ENCODE assay signal across 8 mouse cellular contexts in the genomic region with DNA sequence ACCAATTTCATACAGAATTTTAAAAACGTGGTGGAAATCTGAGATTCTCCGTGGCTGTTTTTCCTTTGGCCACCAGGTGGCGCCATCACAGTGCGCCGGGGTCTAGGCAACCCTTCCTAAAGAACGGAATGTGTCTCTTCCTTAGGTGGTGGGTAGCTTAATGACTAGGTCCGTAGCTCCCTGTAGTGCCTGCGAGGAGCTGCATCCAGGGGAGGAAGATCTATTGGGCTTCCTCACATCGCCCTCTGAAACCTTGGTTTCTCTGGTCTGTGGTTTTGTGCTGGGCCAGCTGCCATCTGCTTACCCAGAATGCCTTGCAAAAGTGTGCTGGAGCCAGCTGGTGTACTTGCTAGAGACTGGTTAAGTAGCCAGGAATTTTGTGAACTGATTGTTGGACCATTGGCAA.
DNase-seq lines count a peak whose midpoint lies in the region; ATAC-seq lines count a peak whose summit lies in the region.

No protein-coding gene starts in this region.

- H3K27me3 ChIP-seq in hindbrain, embryonic 11.5 days (ENCODE audit: control insufficient read depth, insufficient read depth, low read length), result no peaks in the 10 kb centered on the region
- H3K27me3 ChIP-seq in lung, embryonic 16.5 days (ENCODE audit: control insufficient read depth, insufficient read depth, low read depth, low read length), result no peaks in the 10 kb centered on the region

- H3K36me3 ChIP-seq in hindbrain, embryonic 11.5 days (ENCODE audit: control insufficient read depth, insufficient read depth, low read length), result no peaks in the 10 kb centered on the region
- no peaks in the 10 kb centered on the region for H3K36me3 ChIP-seq in lung, embryonic 16.5 days (ENCODE audit: control insufficient read depth, insufficient read depth, low read length)

- ATAC-seq in hindbrain, embryonic 11.5 days (ENCODE audit: low FRiP score), result peak; percentile 75; the same call in 1 of the 2 replicates
- ATAC-seq in lung, embryonic 16.5 days (ENCODE audit: low read depth), result peak; percentile 62; the same call in 1 of the 2 replicates
- no peak for ATAC-seq in monocyte, adult 5-6 weeks (replicated peaks; ENCODE audit: insufficient number of reproducible peaks, low FRiP score, low TSS enrichment, poor library complexity, severe bottlenecking)

- no peak overlapping the region for H3K4me2 ChIP-seq in hindbrain, embryonic 11.5 days (replicated peaks; ENCODE audit: low read depth, low read length)
- peak overlapping the region; percentile 49 for H3K4me2 ChIP-seq in lung, embryonic 16.5 days (ENCODE audit: low read depth, low read length)

- no peak overlapping the region for H3K9ac ChIP-seq in hindbrain, embryonic 11.5 days (ENCODE audit: low read depth, low read length)
- peak overlapping the region; percentile 53; the same call in 1 of the 2 replicates for H3K9ac ChIP-seq in lung, embryonic 16.5 days (ENCODE audit: low read length)

- no peak overlapping the region for H3K4me3 ChIP-seq in hindbrain, embryonic 11.5 days (ENCODE audit: low read depth, low read length)
- H3K4me3 ChIP-seq in lung, embryonic 16.5 days (ENCODE audit: low read length), result peak overlapping the region; percentile 35

- DNase-seq in ZHBTc4 (ENCODE audit: low read depth, low spot score), result peak; percentile 71
- peak; percentile 70 for DNase-seq in cerebellum, adult 9-11 months
- DNase-seq in frontal cortex, postnatal 14 days (ENCODE audit: low spot score in 2 of 2), result peak; percentile 51 to 74
- DNase-seq in hindbrain, embryonic 11.5 days (ENCODE audit: low spot score), result peak; percentile 88
- DNase-seq in layer of hippocampus, postnatal 10 days (ENCODE audit: low spot score in 2 of 2), result peak; percentile 86 to 90
- DNase-seq in right cerebral cortex, adult 18-20 months, result peak; percentile 60

- H3K27ac ChIP-seq in hindbrain, embryonic 11.5 days (ENCODE audit: low read depth, low read length), result no peak overlapping the region
- no peak overlapping the region for H3K27ac ChIP-seq in lung, embryonic 16.5 days (ENCODE audit: low read length)

- H3K4me1 ChIP-seq in hindbrain, embryonic 11.5 days (replicated peaks; ENCODE audit: control insufficient read depth, insufficient read depth, low read length), result no peaks in the 10 kb centered on the region
- no peaks in the 10 kb centered on the region; the same call in 1 of the 2 replicates for H3K4me1 ChIP-seq in lung, embryonic 16.5 days (replicated peaks; ENCODE audit: control insufficient read depth, insufficient read depth, low read length)

- H3K9me3 ChIP-seq in hindbrain, embryonic 11.5 days (ENCODE audit: control insufficient read depth, low read length), result no peaks in the 10 kb centered on the region
- H3K9me3 ChIP-seq in lung, embryonic 16.5 days (ENCODE audit: control insufficient read depth, low read length), result no peaks in the 10 kb centered on the region

- WGBS in hindbrain, embryonic 11.5 days, result 2% methylated on average over 9 of the region's 9 CpGs
- WGBS in lung, embryonic 16.5 days, result 4% methylated on average over 9 of the region's 9 CpGs
